Comparison of ENCODE assay signal across 8 mouse cellular contexts in the genomic region with DNA sequence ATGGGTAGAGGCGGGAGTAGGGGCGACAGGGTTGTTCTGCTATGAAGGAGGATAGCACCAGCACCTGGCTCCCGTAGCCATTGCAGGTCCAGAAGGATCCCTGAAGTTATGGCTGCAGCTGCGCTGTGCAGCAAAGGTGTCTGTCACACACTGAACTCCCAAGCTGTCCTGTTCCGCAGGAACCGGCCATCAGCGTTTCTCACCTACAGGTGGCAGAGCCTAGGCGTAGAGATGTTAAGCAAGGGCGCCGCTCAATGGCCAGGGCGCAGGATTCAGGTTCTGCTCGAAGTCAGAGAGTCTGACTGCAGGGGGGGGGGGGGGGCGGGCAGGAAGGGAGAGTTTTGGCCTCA.
DNase-seq lines count a peak whose midpoint lies in the region; ATAC-seq and TF ChIP-seq lines count a peak whose summit lies in the region.

No protein-coding gene starts in this region.

- no peak for TF ChIP-seq POLR2A in small intestine, adult 2 months (IDR thresholded peaks at IDR 0.05; ENCODE audit: low read depth, low read length)

- H3K9ac ChIP-seq in lung, embryonic 16.5 days (ENCODE audit: low read length), result peak overlapping the region; percentile 48; the same call in 1 of the 2 replicates
- H3K9ac ChIP-seq in forebrain, embryonic 14.5 days (ENCODE audit: low read length), result 0 out of 2 replicates have a peak overlapping the region, but pooled peaks have one; percentile 37
- no peak overlapping the region for H3K9ac ChIP-seq in limb, embryonic 15.5 days

- H3K36me3 ChIP-seq in lung, embryonic 16.5 days (ENCODE audit: control insufficient read depth, insufficient read depth, low read length), result no peaks in the 10 kb centered on the region
- no peaks in the 10 kb centered on the region for H3K36me3 ChIP-seq in forebrain, embryonic 14.5 days (ENCODE audit: control insufficient read depth, insufficient read depth, low read length)
- no peaks in the 10 kb centered on the region for H3K36me3 ChIP-seq in limb, embryonic 15.5 days
- no peaks in the 10 kb centered on the region for H3K36me3 ChIP-seq in small intestine, adult 2 months (ENCODE audit: control insufficient read depth, insufficient read depth, low read length)

- no peaks in the 10 kb centered on the region for H3K9me3 ChIP-seq in lung, embryonic 16.5 days (ENCODE audit: control insufficient read depth, low read length)
- no peaks in the 10 kb centered on the region for H3K9me3 ChIP-seq in forebrain, embryonic 14.5 days (replicated peaks; ENCODE audit: control insufficient read depth, low read length)
- no peaks in the 10 kb centered on the region for H3K9me3 ChIP-seq in limb, embryonic 15.5 days

- DNase-seq in lung, postnatal 25 days (ENCODE audit: low spot score), result no peak
- DNase-seq in forebrain, embryonic 14.5 days (ENCODE audit: low spot score), result no peak
- DNase-seq in adrenal gland, adult 18-20 months (ENCODE audit: low spot score in 2 of 2), result no peak

- H3K27ac ChIP-seq in lung, embryonic 16.5 days (ENCODE audit: low read length), result no peak overlapping the region
- no peak overlapping the region for H3K27ac ChIP-seq in forebrain, embryonic 14.5 days (ENCODE audit: low read depth, low read length)
- no peak overlapping the region for H3K27ac ChIP-seq in limb, embryonic 15.5 days
- no peak overlapping the region for H3K27ac ChIP-seq in small intestine, adult 2 months (ENCODE audit: insufficient read depth, low read depth, low read length)

- ATAC-seq in lung, embryonic 16.5 days (ENCODE audit: low read depth), result 0 out of 2 replicates have a peak, but pooled peaks have one; percentile 13
- peak; percentile 8 for ATAC-seq in forebrain, embryonic 14.5 days
- ATAC-seq in limb, embryonic 15.5 days (ENCODE audit: insufficient number of reproducible peaks, low FRiP score, low TSS enrichment, low read depth), result no peak
- ATAC-seq in monocyte, adult 5-6 weeks (replicated peaks; ENCODE audit: insufficient number of reproducible peaks, low FRiP score, low TSS enrichment, poor library complexity, severe bottlenecking), result no peak
- ATAC-seq in megakaryocyte-erythroid progenitor cell, adult 5-6 weeks (replicated peaks; ENCODE audit: low FRiP score, low TSS enrichment, poor library complexity, severe bottlenecking), result no peak

- H3K4me2 ChIP-seq in lung, embryonic 16.5 days (ENCODE audit: low read depth, low read length), result peak overlapping the region; percentile 48
- peak overlapping the region; percentile 48 for H3K4me2 ChIP-seq in forebrain, embryonic 14.5 days (ENCODE audit: low read length)
- H3K4me2 ChIP-seq in limb, embryonic 15.5 days, result peak overlapping the region; percentile 41

- TF ChIP-seq CTCF in small intestine, adult 2 months (IDR thresholded peaks at IDR 0.05; ENCODE audit: extremely low read depth, insufficient read length, insufficient replicate concordance, low read depth, low read length), result no peak

- peaks cover 11% of the 10 kb centered on the region for H3K4me1 ChIP-seq in lung, embryonic 16.5 days (replicated peaks; ENCODE audit: control insufficient read depth, insufficient read depth, low read length)
- H3K4me1 ChIP-seq in forebrain, embryonic 14.5 days (ENCODE audit: control insufficient read depth, insufficient read depth, low read length), result peaks cover 9% of the 10 kb centered on the region; the same call in 1 of the 2 replicates
- H3K4me1 ChIP-seq in limb, embryonic 15.5 days, result peaks cover 22% of the 10 kb centered on the region
- peaks cover 8% of the 10 kb centered on the region for H3K4me1 ChIP-seq in small intestine, adult 2 months (ENCODE audit: control insufficient read depth, insufficient read depth, insufficient read length, low read length)

- peaks cover 34% of the 10 kb centered on the region for H3K27me3 ChIP-seq in lung, embryonic 16.5 days (ENCODE audit: control insufficient read depth, insufficient read depth, low read depth, low read length)
- H3K27me3 ChIP-seq in forebrain, embryonic 14.5 days (replicated peaks; ENCODE audit: control insufficient read depth, insufficient read depth, low read length), result peaks cover 62% of the 10 kb centered on the region
- H3K27me3 ChIP-seq in limb, embryonic 15.5 days, result peaks cover 93% of the 10 kb centered on the region
- H3K27me3 ChIP-seq in small intestine, adult 2 months (ENCODE audit: control insufficient read depth, insufficient read depth, low read length), result peaks cover 5% of the 10 kb centered on the region

- 12% methylated on average over 11 of the region's 13 CpGs for WGBS in lung, embryonic 16.5 days
- WGBS in forebrain, embryonic 14.5 days, result 4% methylated on average over 11 of the region's 13 CpGs
- 5% methylated on average over 12 of the region's 13 CpGs for WGBS in limb, embryonic 15.5 days
- WGBS in small intestine, adult 2 months, result 40% methylated on average over 13 of the region's 13 CpGs

- peak overlapping the region; percentile 28 for H3K4me3 ChIP-seq in lung, embryonic 16.5 days (ENCODE audit: low read length)
- H3K4me3 ChIP-seq in forebrain, embryonic 14.5 days (ENCODE audit: low read depth, low read length), result peak overlapping the region; percentile 20; the same call in 1 of the 2 replicates
- peak overlapping the region; percentile 20 for H3K4me3 ChIP-seq in limb, embryonic 15.5 days
- peak overlapping the region; percentile 28 for H3K4me3 ChIP-seq in small intestine, adult 2 months (ENCODE audit: low read depth, low read length)

Comparison
In these comparisons a context has a peak if more than half of its experiments do, and no peak if none do; other contexts are left out.
1. ATAC-seq: peak in lung, embryonic 16.5 days (single experiment) and forebrain, embryonic 14.5 days (single experiment); none in limb, embryonic 15.5 days (single experiment), monocyte, adult 5-6 weeks (single experiment) and megakaryocyte-erythroid progenitor cell, adult 5-6 weeks (single experiment).
2. Peak in every context shown above with its lines, with median percentiles within 50 percentile points of each other: H3K4me2 ChIP-seq and H3K4me3 ChIP-seq.